Mouse (Mus musculus): ENCODE measurements around the gene Chmp3. TPM values are rescaled to one million over a fixed set of nuclear protein-coding genes. Genes with fewer than 3 reads are reported as not detected.
A peak's percentile ranks its signal among the peaks of the same experiment; 100 is the strongest.

Chmp3 gene
- total RNA-seq (2021) = 10 to 100 TPM; 45.7 to 59.0 TPM
- polyA plus RNA-seq (2012; rRNA removed) = 34.4 and 56.7 TPM in 2 replicates
- long read RNA-seq, transcript Chmp3-201 (6 exons, 2,654 nt) = major isoform, 45 of 51 reads
- long read RNA-seq, partial matches to known transcripts = 0 of 51 reads
- long read RNA-seq, other reads (novel, unspliced or antisense) = 6 of 51 reads

DNA sequence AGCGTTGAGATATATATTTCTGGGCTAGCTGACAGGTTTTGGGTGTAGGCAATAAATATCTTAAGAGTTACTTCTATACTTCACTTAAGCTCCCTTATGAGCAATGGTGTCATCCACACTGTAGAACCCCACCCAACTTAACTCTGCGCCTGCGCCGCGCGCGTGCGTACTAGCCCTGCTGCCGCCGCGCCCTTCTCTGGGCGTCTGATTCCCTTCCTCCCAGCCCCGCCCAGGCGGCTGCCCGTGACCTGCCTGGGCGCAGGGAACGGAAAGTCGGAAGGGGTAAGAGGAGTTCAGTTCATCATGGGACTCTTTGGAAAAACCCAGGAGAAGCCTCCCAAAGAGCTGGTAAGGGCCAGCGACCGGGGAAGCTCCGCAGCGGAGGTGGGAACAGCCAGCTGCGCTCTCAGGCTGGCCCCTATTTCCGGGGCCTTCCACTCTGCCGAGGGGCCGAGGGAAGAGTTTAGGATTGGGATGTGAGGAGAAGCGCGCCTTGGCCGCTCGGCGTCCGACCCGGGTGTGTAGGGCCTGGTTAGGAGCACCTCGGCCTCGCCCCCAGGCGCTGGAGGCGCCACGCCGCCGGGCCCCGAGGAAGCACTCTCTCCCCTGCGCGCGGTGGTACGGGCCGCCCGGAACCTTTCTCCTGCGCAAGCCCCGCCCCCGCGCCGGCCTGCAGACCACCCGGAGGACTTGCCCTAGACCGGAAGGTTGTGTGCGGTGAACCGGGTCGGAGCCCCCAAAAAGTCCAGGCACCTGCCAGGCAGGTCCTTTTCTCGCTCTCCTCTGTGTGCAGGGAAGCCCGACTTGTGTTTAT is at the start of gene Chmp3:
Chmp3 (plus strand) TSS at position 112 of the 814 bp plus-strand sequence.
- Histone ChIP-seq H3K36me3 (ENCODE audit: control insufficient read depth, insufficient read depth, low read length) (no peaks in the 10 kb centered on the region), H3K4me3 (peak within 1 kb of the TSS; percentile 96), H3K9ac (ENCODE audit: low read depth, low read length) (peak within 1 kb of the TSS; percentile 96), H3K79me2 (replicated peaks; ENCODE audit: control insufficient read depth, insufficient read depth, low read length) (peaks cover 2% of the 10 kb centered on the region; the same call in 1 of the 2 replicates), H3K27me3 (ENCODE audit: control insufficient read depth, insufficient read depth, low read length) (no peaks in the 10 kb centered on the region), H3K4me1 (ENCODE audit: control insufficient read depth, insufficient read depth, low read length) (peaks cover 3% of the 10 kb centered on the region; the same call in 1 of the 2 replicates), H3K27ac (peak within 1 kb of the TSS; percentile 100)
- peak; percentile 97 to 99 for DNase-seq
- intact Hi-C loops (cut with DNase I) = loop anchor here (1.0 to 5.0 kb wide), 4 partner anchors 51 to 271 kb away; partner anchors contain the start of genes Kdm3a, Rmnd5a and Rnf103
- under 1% methylated on average over 59 of the region's 59 CpGs for WGBS
- TF ChIP-seq POLR2A (IDR thresholded peaks at IDR 0.05; ENCODE audit: insufficient read depth, low read depth, low read length) (peak; percentile 93), CTCF (IDR thresholded peaks at IDR 0.05) (no peak), EP300 (IDR thresholded peaks at IDR 0.05; ENCODE audit: insufficient read depth, low read depth, low read length) (peak; percentile 43; the same call in 1 of the 2 replicates)

GRCm38 (mm10) chr6:71494341-71495020 is 49.1 kb upstream of the Chmp3 start:
- intact Hi-C loops (cut with DNase I) = loop anchor here (2.0 to 5.0 kb wide), 2 partner anchors 138 to 222 kb away; partner anchors contain the start of genes Kdm3a and Krcc1
- Histone ChIP-seq H3K36me3 (ENCODE audit: control insufficient read depth, insufficient read depth, low read length) (peaks cover 22% of the 10 kb centered on the region), H3K9ac (ENCODE audit: low read depth, low read length) (peak overlapping the region; percentile 96), H3K27me3 (ENCODE audit: control insufficient read depth, insufficient read depth, low read length) (no peaks in the 10 kb centered on the region), H3K4me3 (peak overlapping the region; percentile 84), H3K4me1 (ENCODE audit: control insufficient read depth, insufficient read depth, low read length) (peaks cover 3% of the 10 kb centered on the region), H3K27ac (peak overlapping the region; percentile 98), H3K79me2 (replicated peaks; ENCODE audit: control insufficient read depth, insufficient read depth, low read length) (no peaks in the 10 kb centered on the region)
- whole genome bisulfite sequencing = under 1% methylated on average over 45 of the region's 46 CpGs
- no peak for TF ChIP-seq EP300 (IDR thresholded peaks at IDR 0.05; ENCODE audit: insufficient read depth, low read depth, low read length)
- TF ChIP-seq POLR2A (IDR thresholded peaks at IDR 0.05; ENCODE audit: insufficient read depth, low read depth, low read length) = no peak
- TF ChIP-seq CTCF (IDR thresholded peaks at IDR 0.05) = no peak
- peak in 1 of 2 experiments; percentile 71 for DNase-seq

DNA sequence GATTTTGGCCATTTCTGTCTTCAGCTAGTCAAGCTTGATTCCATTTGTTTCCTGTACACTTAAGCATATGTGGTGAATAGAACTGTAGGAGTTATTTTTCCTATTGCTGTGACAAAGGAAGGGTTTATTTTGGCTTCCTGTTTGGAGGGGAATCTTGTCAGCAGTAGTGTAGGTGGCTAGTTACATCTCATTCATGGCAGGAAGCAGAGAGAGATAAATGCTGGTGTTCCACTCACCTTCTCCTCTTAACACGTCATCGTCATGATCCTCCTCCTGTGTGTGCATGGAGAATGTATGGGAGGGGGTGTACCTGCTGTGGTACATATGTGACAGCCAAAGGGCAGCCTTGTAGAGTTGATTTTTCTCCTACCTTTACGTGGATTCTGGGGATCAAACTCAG is 43.0 kb upstream of the Chmp3 start:
- no peak for DNase-seq
- Histone ChIP-seq H3K36me3 (ENCODE audit: control insufficient read depth, insufficient read depth, low read length) (peaks cover 31% of the 10 kb centered on the region), H3K4me1 (ENCODE audit: control insufficient read depth, insufficient read depth, low read length) (peaks cover 7% of the 10 kb centered on the region), H3K79me2 (replicated peaks; ENCODE audit: control insufficient read depth, insufficient read depth, low read length) (no peaks in the 10 kb centered on the region), H3K27me3 (ENCODE audit: control insufficient read depth, insufficient read depth, low read length) (no peaks in the 10 kb centered on the region), H3K27ac (no peak overlapping the region), H3K4me3 (no peak overlapping the region), H3K9ac (ENCODE audit: low read depth, low read length) (no peak overlapping the region)
- WGBS = 52% methylated on average over 3 of the region's 3 CpGs
- intact Hi-C loops (cut with DNase I) = no loop called here
- TF ChIP-seq EP300 (IDR thresholded peaks at IDR 0.05; ENCODE audit: insufficient read depth, low read depth, low read length) (no peak), CTCF (IDR thresholded peaks at IDR 0.05) (no peak), POLR2A (IDR thresholded peaks at IDR 0.05; ENCODE audit: insufficient read depth, low read depth, low read length) (no peak)

DNA sequence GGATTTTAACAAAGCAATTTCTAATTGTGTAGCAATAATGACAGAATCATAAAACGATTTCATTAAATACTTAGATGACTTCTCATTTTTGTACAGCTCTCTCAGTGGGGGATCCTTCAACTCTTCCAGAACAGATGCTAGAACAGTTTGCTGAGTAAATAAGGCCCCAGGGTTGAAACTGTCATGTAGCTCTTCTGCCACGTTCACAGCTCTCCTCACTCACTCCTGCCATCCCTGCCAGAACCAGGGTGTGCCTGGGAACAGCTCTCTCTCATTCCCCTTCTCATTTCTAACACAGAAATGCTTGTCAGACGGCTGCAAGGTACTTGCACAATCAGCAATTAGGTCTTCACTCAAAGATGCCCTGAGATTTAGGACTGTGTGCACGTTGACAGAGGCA is 40.6 kb upstream of the Chmp3 start:
- no peak overlapping the region for H3K4me3 ChIP-seq
- H3K9ac ChIP-seq (ENCODE audit: low read depth, low read length) = no peak overlapping the region
- H3K4me1 ChIP-seq (ENCODE audit: control insufficient read depth, insufficient read depth, low read length) = peaks cover 3% of the 10 kb centered on the region
- intact Hi-C loops (cut with DNase I) = no loop called here
- DNase-seq = no peak
- peaks cover 21% of the 10 kb centered on the region for H3K36me3 ChIP-seq (ENCODE audit: control insufficient read depth, insufficient read depth, low read length)
- no peaks in the 10 kb centered on the region for H3K79me2 ChIP-seq (replicated peaks; ENCODE audit: control insufficient read depth, insufficient read depth, low read length)
- 65% methylated on average over 4 of the region's 4 CpGs for WGBS
- no peak overlapping the region for H3K27ac ChIP-seq
- H3K27me3 ChIP-seq (ENCODE audit: control insufficient read depth, insufficient read depth, low read length) = no peaks in the 10 kb centered on the region
- TF ChIP-seq CTCF (IDR thresholded peaks at IDR 0.05) = no peak
- no peak for TF ChIP-seq EP300 (IDR thresholded peaks at IDR 0.05; ENCODE audit: insufficient read depth, low read depth, low read length)
- TF ChIP-seq POLR2A (IDR thresholded peaks at IDR 0.05; ENCODE audit: insufficient read depth, low read depth, low read length) = no peak

GRCm38 (mm10) chr6:71503670-71504069 is 39.9 kb upstream of the Chmp3 start:
- no peaks in the 10 kb centered on the region for H3K79me2 ChIP-seq (replicated peaks; ENCODE audit: control insufficient read depth, insufficient read depth, low read length)
- H3K9ac ChIP-seq (ENCODE audit: low read depth, low read length) = no peak overlapping the region
- H3K27me3 ChIP-seq (ENCODE audit: control insufficient read depth, insufficient read depth, low read length) = no peaks in the 10 kb centered on the region
- DNase-seq = no peak
- peaks cover 3% of the 10 kb centered on the region for H3K4me1 ChIP-seq (ENCODE audit: control insufficient read depth, insufficient read depth, low read length)
- H3K36me3 ChIP-seq (ENCODE audit: control insufficient read depth, insufficient read depth, low read length) = peaks cover 16% of the 10 kb centered on the region
- intact Hi-C loops (cut with DNase I) = no loop called here
- TF ChIP-seq EP300 (IDR thresholded peaks at IDR 0.05; ENCODE audit: insufficient read depth, low read depth, low read length) (no peak), POLR2A (IDR thresholded peaks at IDR 0.05; ENCODE audit: insufficient read depth, low read depth, low read length) (no peak), CTCF (IDR thresholded peaks at IDR 0.05) (no peak)
- H3K27ac ChIP-seq = no peak overlapping the region; the same call in 1 of the 2 replicates
- H3K4me3 ChIP-seq = no peak overlapping the region
